Mouse (Mus musculus) neural tube, embryonic 14.5 days (tissue): ENCODE measurements around the gene Robo2. TPM values are rescaled to one million over a fixed set of nuclear protein-coding genes. Genes with fewer than 3 reads are reported as not detected.
"Not testable (repeated sequence)": the region's sequence is repeated elsewhere in the genome, so short reads cannot be mapped to it uniquely, and the experiment has no call there.

Experiments used
- ATAC-seq: fragments of 200-750 bp; cut with Nextera tagmentation; 2 replicates; pipeline ENCODE4 v1.8.0; 2017; ENCODE audit warnings: low read depth, mild to moderate bottlenecking, moderate TSS enrichment, moderate library complexity
- H3K27ac ChIP-seq: fragments of 300-500 bp; sonication (generic); 2 replicates; pipeline ENCODE4 v1.5.1; 2014; ENCODE audit warnings: low read depth, mild to moderate bottlenecking, control low read depth, low read length, moderate library complexity, mixed read lengths
- H3K27me3 ChIP-seq: fragments of 300-500 bp; sonication (generic); 2 replicates; pipeline ENCODE4 v1.6.1; 2014; ENCODE audit warnings: low read length; ENCODE audit not compliant: control insufficient read depth, insufficient read depth
- H3K36me3 ChIP-seq: fragments of 300-500 bp; sonication (generic); 2 replicates; pipeline ENCODE4 v1.6.1; 2014; ENCODE audit warnings: low read length, mixed read lengths; ENCODE audit not compliant: control insufficient read depth, insufficient read depth
- H3K4me1 ChIP-seq: fragments of 300-500 bp; sonication (generic); 2 replicates; pipeline ENCODE4 v1.6.1; 2014; ENCODE audit warnings: low read length; ENCODE audit not compliant: control insufficient read depth, insufficient read depth
- H3K4me2 ChIP-seq: fragments of 300-500 bp; sonication (generic); 2 replicates; pipeline ENCODE4 v1.6.1; 2014; ENCODE audit warnings: mild to moderate bottlenecking, low read depth, low read length, control low read depth
- H3K4me3 ChIP-seq: fragments of 300-500 bp; sonication (generic); 2 replicates; pipeline ENCODE4 v1.5.1; 2014; ENCODE audit warnings: low read depth, low read length, control low read depth, mixed read lengths
- H3K9ac ChIP-seq: fragments of 300-500 bp; sonication (generic); replicated peaks from 2 replicates; pipeline ENCODE4 v1.6.1; 2014; ENCODE audit warnings: low read depth, mild to moderate bottlenecking, control low read depth, low read length, mixed read lengths
- H3K9me3 ChIP-seq: fragments of 300-500 bp; sonication (generic); 2 replicates; pipeline ENCODE4 v1.6.1; 2016; ENCODE audit warnings: low read length; ENCODE audit not compliant: control insufficient read depth
- WGBS: fragments of 180-500 bp; shearing (Covaris S2); extraction: QIAGEN DNeasy Blood & Tissue Kit; methylation state at CpG from one replicate; pipeline ENCODE4 v1.1.7; 2014; 5-methylcytosine and 5-hydroxymethylcytosine counted together
- polyA plus RNA-seq: library from polyadenylated mRNA; unstranded; fragments of >200 nt; fragmentation: Nextera tagmentation; extraction: Ambion mirVana; gene quantifications from 2 replicates; pipeline ENCODE4 v1.2.1, GENCODE M21; 2014

Gene Robo2
- polyA plus RNA-seq, 1 experiment from 2014 or later: 165 TPM

GRCm38 (mm10) chr16:74055061-74055751, 356.4 kb downstream of the Robo2 start:
- no peaks in the 10 kb centered on the region for H3K36me3 ChIP-seq
- H3K27ac ChIP-seq: no peak overlapping the region
- WGBS: 53% methylated on average over 10 of the region's 10 CpGs
- no peak overlapping the region for H3K9ac ChIP-seq
- no peak overlapping the region for H3K4me3 ChIP-seq
- no peak overlapping the region for H3K4me2 ChIP-seq
- H3K4me1 ChIP-seq: peaks cover 6% of the 10 kb centered on the region; the same call in 1 of the 2 replicates
- H3K9me3 ChIP-seq: no peaks in the 10 kb centered on the region
- H3K27me3 ChIP-seq: no peaks in the 10 kb centered on the region
- ATAC-seq: peak; percentile 39; the same call in 1 of the 2 replicates

- no peaks in the 10 kb centered on the region for H3K27me3 ChIP-seq
- H3K4me3 ChIP-seq: no peak overlapping the region
- no peak overlapping the region for H3K4me2 ChIP-seq
- no peaks in the 10 kb centered on the region for H3K9me3 ChIP-seq
- ATAC-seq: no peak
- 70% methylated on average over 5 of the region's 5 CpGs for WGBS
- H3K27ac ChIP-seq: no peak overlapping the region
- no peaks in the 10 kb centered on the region for H3K4me1 ChIP-seq
- no peak overlapping the region for H3K9ac ChIP-seq
- no peaks in the 10 kb centered on the region; the same call in 1 of the 2 replicates for H3K36me3 ChIP-seq
Observed at GRCm38 (mm10) chr16:74049467-74049866, 362.2 kb downstream of the Robo2 start.

GRCm38 (mm10) chr16:74048980-74049379, 362.6 kb downstream of the Robo2 start:
- Histone ChIP-seq H3K27ac (no peak overlapping the region), H3K9me3 (no peaks in the 10 kb centered on the region), H3K9ac (no peak overlapping the region), H3K4me1 (no peaks in the 10 kb centered on the region), H3K4me3 (no peak overlapping the region), H3K4me2 (no peak overlapping the region), H3K27me3 (no peaks in the 10 kb centered on the region), H3K36me3 (no peaks in the 10 kb centered on the region; the same call in 1 of the 2 replicates)
- WGBS: 49% methylated on average over 6 of the region's 6 CpGs
- ATAC-seq: no peak

- Histone ChIP-seq H3K9me3 (no peaks in the 10 kb centered on the region), H3K9ac (no peak overlapping the region), H3K36me3 (no peaks in the 10 kb centered on the region; the same call in 1 of the 2 replicates), H3K27me3 (no peaks in the 10 kb centered on the region), H3K4me3 (no peak overlapping the region), H3K27ac (no peak overlapping the region), H3K4me1 (no peaks in the 10 kb centered on the region), H3K4me2 (no peak overlapping the region)
- WGBS: 32% methylated on average over 3 of the region's 3 CpGs
- no peak for ATAC-seq
Observed at GRCm38 (mm10) chr16:74047232-74047631, 364.4 kb downstream of the Robo2 start.

- not testable (repeated sequence) for H3K4me1 ChIP-seq, H3K36me3 ChIP-seq, H3K4me3 ChIP-seq, H3K9me3 ChIP-seq, H3K27me3 ChIP-seq, ATAC-seq, H3K4me2 ChIP-seq, H3K27ac ChIP-seq, H3K9ac ChIP-seq
- 57% methylated on average over 1 of the region's 2 CpGs for WGBS
Observed at GRCm38 (mm10) chr16:74040797-74041196, 370.8 kb downstream of the Robo2 start.

- Histone ChIP-seq H3K27me3 (no peaks in the 10 kb centered on the region), H3K27ac (no peak overlapping the region), H3K4me2 (no peak overlapping the region), H3K9me3 (no peaks in the 10 kb centered on the region), H3K4me3 (no peak overlapping the region), H3K9ac (no peak overlapping the region), H3K36me3 (no peaks in the 10 kb centered on the region), H3K4me1 (no peaks in the 10 kb centered on the region)
- no peak for ATAC-seq
- WGBS: 75% methylated on average over 4 of the region's 4 CpGs
Observed at GRCm38 (mm10) chr16:74027822-74028221, 383.8 kb downstream of the Robo2 start.

- Histone ChIP-seq H3K27me3 (no peaks in the 10 kb centered on the region), H3K4me3 (no peak overlapping the region), H3K4me1 (no peaks in the 10 kb centered on the region), H3K9ac (no peak overlapping the region), H3K36me3 (no peaks in the 10 kb centered on the region), H3K4me2 (no peak overlapping the region), H3K9me3 (no peaks in the 10 kb centered on the region), H3K27ac (no peak overlapping the region)
- 47% methylated on average over 1 of the region's 1 CpGs for WGBS
- no peak for ATAC-seq
Observed at GRCm38 (mm10) chr16:74022281-74022978, 389.2 kb downstream of the Robo2 start.

- H3K4me3 ChIP-seq: no peak overlapping the region
- H3K27me3 ChIP-seq: no peaks in the 10 kb centered on the region
- ATAC-seq: no peak
- no peaks in the 10 kb centered on the region for H3K9me3 ChIP-seq
- WGBS: 82% methylated on average over 3 of the region's 3 CpGs
- no peak overlapping the region for H3K27ac ChIP-seq
- no peaks in the 10 kb centered on the region for H3K4me1 ChIP-seq
- no peaks in the 10 kb centered on the region for H3K36me3 ChIP-seq
- H3K9ac ChIP-seq: no peak overlapping the region
- H3K4me2 ChIP-seq: no peak overlapping the region
Observed at GRCm38 (mm10) chr16:74005767-74006166, 405.9 kb downstream of the Robo2 start.

GRCm38 (mm10) chr16:74001331-74001730, 410.3 kb downstream of the Robo2 start:
- ATAC-seq: no peak
- 44% methylated on average over 2 of the region's 2 CpGs for WGBS
- H3K4me2 ChIP-seq: no peak overlapping the region
- H3K36me3 ChIP-seq: no peaks in the 10 kb centered on the region
- H3K27me3 ChIP-seq: no peaks in the 10 kb centered on the region
- no peaks in the 10 kb centered on the region for H3K4me1 ChIP-seq
- H3K9ac ChIP-seq: no peak overlapping the region
- H3K4me3 ChIP-seq: no peak overlapping the region
- no peaks in the 10 kb centered on the region for H3K9me3 ChIP-seq
- no peak overlapping the region for H3K27ac ChIP-seq
